Mouse (Mus musculus): ENCODE measurements around the gene Bmper.

The Bmper gene

GRCm38 (mm10) chr9:23236635-23237279, 13.9 kb downstream of the Bmper start:
- DNase-seq, result no peak

DNA sequence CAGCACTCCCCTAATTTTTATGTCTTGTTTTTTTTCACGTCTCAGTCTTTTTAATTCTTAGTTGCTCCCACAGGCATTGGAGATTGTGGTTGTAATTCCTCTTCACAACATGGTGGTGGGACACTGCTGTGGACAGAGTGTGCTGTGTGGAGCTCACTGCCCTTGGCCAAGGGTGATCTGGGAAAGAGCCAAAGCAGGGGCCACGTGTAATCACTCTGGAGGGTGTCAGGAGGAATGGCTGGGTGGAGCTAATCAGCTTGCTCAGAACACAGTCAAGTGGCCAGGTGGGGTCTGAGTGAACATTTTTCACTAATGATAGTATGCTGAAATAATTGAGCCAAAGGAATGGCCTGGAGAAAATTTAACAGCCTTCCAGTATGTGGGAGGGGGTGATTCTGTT, 16.1 kb downstream of the Bmper start:
- DNase-seq, result no peak

DNA sequence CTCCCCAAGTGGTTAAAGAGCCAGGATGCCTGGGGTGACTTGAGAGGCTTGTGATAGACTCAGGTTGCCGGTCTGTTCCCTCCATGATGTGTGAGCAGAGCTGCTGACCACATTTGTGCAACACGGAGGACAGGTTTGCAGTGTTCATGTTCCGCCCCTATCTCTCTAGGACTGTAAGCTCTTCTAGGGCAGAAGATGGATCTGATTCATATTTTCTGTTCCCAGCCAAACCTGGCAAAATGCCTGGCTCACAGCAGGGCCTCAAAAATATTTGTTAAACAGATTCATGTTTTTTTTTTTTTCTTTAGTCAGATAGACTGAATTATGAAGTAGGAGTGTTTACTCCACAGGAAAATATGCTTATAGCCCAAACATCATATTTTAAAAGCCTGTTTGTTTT, 20.0 kb downstream of the Bmper start:
- peak; percentile 51 for DNase-seq

DNA sequence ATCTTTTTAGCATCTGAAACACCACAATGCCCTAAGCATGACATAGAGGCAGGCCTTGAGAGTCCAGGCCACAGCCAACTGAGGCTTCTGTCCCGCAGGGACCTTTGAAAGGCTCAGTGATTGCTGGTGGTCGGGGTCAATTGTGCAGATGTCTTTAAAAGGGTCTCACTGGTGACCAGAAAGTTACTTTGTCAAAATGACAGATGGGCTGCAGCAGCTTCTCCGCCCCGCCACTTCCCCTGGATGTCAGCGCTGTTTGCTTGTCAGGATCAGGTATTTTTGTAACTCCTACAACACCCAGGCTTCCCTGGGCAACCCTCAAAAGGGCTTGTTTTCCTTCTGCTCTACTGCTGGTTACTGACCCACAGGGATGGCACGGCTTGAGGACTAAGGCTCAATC, 21.0 kb downstream of the Bmper start:
- DNase-seq, result no peak

DNA sequence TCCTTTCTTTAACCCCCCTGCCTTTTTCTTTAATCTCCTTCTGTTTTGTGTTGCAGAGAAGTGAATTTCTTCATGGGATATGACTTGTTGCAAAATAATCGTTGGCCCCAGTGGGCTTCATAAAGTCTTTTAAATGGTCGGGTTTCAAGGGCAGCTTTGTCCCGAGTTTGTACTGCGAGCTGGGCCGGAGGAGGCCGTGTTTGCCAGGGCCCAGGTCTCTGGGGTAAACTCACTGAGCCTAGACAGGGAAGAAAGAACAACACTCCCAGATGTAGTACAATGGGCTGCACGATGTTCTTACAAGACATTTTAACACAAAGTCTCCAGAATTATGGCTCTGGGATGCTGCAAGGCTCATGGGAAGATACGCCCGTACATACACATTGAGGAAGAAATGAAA, 23.5 kb downstream of the Bmper start:
- DNase-seq, result no peak

- DNase-seq, result peak; percentile 59
Observed at GRCm38 (mm10) chr9:23250026-23250425, 27.1 kb downstream of the Bmper start.

DNA sequence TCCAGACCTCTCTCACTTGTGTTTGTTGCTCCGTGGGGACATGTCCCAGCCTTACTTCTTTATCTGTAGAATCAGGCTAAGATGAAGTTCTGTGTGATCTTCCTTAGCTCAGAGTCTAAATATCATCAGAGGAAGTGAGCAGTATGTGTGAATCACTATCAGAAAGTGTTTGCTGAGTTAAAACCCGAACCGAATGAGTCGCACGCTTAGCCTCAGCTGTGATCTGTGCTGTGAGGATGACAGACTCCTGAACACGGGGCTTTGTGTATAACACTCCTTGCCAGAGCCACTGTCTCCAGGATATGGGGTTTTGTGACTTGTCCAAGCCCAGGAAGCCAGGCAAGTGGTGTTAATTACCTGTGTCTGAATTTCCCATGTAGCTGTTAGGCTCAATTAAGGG, 28.1 kb downstream of the Bmper start:
- no peak for DNase-seq

- DNase-seq, result no peak
Observed at GRCm38 (mm10) chr9:23253624-23254023, 30.7 kb downstream of the Bmper start.

DNA sequence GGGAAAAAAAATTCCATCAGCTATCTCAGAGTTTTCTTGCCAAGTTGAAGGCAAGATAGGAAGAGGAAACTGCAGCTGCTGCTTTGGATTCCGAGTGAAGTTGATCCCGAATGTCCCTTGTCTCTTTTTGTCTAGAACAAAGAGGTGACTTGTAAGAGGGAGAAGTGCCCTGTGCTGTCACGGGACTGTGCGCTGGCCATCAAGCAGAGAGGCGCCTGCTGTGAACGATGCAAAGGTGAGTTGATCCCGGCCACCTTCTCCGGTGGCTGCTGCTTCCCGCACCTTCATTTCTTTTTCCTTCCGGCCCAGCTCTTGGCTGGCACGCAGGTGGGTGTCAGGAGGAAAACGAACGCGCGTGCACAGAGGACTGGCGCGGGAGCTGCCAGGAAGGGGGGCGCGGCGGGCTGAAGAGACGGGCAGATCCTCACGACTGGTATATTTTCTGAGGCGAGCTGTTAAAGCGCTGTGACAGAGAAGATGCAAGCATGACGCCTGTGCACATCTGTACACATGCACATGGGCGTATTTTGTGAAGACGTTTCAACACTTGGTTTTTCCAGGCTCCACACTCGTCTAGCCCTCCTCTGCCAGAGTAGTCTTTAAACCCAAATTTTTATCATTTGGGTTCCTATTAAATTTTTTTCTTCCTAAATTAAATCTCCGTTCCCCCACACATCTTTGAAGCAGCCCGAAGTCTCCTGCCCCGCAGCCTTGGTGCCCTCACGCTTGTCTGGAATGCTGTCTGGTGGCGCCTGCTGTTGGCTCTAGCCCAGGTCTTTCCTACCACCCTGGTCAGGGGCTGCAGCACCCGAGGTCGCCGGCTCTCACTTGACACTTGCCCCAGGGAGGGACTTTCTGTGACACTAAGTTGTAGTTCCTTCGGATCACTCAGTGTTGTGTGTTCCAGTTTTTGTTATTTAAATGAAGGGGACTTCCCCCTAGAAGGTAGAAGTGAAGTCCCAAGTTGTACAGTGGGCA, 31.6 kb downstream of the Bmper start:
- no peak for DNase-seq

DNA sequence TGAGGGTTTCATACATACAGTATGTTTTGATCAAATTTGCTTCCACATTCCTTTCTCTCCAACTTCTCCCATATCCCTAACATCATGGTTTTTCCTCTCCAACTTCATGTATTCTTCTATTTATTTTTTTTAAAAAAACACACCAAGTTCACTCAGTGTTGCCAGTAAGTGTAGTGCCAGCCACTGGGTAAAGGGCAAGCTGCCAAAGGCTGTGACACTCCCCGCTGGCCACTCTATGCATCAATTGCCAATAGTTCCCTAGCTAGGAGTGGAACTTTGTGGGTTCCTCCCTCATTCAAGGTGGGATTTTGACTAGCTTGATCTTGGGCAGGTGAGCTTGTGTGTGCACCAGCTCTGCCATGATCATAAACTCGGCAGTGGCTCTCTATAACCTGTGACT, 33.0 kb downstream of the Bmper start:
- DNase-seq, result no peak

- DNase-seq, result no peak
Observed at GRCm38 (mm10) chr9:23256576-23256975, 33.7 kb downstream of the Bmper start.

DNA sequence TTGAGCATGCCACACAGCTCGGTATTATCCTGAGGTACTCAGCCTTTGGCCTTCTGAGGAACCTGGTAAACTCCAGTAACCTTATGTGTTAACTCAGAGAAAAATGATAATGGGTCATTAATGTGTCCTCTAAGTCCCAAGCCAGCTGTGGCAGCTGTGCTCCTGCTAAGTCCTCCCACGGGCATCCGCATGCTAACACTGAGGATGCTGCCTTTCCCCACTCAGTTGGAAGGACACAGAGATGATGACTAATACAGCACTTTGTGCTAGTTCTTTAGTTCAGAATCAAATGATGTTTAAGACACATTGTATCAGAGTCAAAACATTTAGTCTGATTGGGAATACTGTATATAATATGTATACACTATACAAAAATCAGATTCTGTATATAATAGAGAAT, 39.0 kb downstream of the Bmper start:
- no peak for DNase-seq

DNA sequence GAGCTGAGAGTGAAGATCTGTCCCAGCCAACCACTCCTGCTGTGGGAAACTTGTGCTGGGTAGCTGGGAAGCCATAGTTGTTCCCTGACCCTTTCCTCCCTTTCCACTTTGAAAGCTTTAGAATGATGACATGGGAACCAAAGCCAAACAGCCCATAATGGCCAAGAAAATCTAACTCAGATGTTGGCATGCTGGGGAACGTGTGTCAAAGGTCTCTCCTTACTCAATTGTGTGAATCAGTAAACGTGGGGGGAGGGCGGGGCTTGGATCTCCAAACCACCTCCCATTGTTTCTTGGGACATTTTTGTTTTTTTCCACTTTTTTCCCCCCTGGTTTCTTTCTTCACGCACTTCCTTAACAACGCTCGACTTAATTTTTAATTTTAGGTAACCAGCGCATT, 40.0 kb downstream of the Bmper start:
- DNase-seq, result no peak

GRCm38 (mm10) chr9:23264471-23264870, 41.6 kb downstream of the Bmper start:
- no peak for DNase-seq

DNA sequence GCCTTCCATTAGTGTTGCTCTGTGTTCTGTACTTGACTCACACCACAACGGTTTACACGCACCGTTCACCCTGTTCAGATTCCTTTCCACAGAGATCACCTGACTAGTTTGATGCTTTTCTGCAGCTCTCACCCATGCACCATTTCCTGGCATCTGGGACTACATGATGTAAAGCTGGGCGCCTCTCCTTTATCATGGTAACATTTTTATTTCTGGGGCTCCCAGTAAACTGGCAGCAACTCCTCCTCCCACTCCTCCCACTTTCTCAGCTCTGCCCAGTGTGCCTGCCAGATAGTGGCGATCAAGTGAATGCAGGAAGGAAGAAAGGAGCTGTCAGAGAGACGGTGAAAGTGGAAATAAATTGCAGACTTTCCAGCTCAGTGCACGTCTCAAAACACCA, 45.7 kb downstream of the Bmper start:
- DNase-seq, result no peak

DNA sequence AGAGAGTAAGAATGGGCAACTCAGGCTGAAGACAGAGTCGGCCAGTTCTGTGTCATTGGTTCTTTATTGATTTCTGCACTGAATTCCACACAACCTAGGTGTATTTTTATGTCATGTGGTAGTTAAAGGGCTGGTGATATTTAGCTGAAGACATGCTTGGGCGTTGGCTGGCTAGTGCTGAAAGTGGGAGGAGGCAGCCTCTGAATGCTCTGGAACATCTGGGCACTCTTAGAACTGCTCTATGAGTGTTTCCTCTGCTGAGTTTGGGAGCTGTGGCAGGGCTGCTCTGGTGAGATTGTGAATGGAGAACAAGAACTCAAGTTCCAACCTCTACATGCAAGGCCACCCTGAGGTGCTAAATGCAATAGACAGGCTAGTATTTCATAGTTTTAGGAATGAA, 46.2 kb downstream of the Bmper start:
- no peak for DNase-seq

DNA sequence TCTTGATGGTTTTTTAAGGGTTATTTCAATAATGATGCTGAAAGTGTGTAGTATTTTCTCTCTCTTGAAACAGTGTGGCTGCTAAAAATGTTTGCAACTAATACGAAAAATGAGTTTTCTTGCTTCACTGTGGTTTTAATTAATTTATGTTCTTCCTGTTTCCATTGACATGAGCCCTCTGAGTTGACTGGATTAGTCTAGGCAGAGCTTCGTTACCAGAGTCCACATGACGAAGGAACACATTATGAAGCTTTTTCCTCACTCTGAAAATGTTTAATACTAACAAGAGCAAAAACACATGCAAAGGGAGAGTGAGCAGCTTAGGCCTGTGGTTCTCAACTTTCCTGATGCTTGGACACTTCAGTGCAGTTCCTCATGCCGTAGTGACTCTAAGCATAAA, 53.4 kb downstream of the Bmper start:
- DNase-seq, result no peak

DNA sequence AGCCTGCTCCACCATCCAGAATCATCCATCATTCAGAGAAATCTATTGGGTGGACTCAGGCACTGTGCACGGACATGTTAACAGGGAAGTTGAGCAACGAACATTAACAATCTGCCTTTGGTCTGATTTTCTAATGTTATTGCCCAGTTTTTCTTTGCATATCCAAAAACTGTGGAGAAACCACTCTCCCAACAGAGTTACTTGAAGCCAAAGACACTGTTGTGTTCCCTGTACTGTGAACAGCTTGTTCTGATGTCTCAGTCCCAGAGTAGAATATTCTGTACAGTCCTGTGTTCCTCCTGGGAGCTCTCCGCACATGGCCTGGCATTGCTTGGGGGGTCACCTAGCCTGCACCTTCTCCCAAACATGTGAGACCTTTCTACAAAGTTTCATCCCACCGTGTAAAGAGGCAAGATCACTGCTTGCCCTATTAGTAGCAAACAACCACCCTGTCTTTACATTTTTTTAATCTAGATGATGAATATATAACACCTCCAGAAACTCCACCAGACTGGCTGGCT, 62.1 kb downstream of the Bmper start:
- no peak for DNase-seq

- DNase-seq, result no peak
Observed at GRCm38 (mm10) chr9:23293574-23293973, 70.7 kb downstream of the Bmper start.

DNA sequence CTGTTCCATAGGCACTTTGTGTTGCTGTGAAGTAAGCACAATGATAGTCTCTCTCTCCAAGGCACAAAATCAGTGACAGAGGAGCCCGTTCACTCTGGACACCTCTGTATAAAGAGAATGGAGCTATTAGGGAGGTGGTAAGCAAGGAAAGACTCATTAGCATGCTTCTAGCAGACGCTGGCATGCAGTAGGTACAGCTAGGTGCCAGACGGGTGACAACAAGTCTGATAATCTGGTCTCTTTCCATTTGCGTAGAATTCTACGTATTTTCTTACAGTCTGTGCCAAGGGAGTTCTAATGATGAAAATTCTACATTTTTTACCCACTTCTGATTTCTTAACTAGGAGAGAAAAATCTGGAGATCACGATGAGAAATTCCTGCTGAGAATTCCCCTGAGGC, 72.7 kb downstream of the Bmper start:
- DNase-seq, result no peak

GRCm38 (mm10) chr9:23297491-23298170, 74.8 kb downstream of the Bmper start:
- no peak for DNase-seq

DNA sequence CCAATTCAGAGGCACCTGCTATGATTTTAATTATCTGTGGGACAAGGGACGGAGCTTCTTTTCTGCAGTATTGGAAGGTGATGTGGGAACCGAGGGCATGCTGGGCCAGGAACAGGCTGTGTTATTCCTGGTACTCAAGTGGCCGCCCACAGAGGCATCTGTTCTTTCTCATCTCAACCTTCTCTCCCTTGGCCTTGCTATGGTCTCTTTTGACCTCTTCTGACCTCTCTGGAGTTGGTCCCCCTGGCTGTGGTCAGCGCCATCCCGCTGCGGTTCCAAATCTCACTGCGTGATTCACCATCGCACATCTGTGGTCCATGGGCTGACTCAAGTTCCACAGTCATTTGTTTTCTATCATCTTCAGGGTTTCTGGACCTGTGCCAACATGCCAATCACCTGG, 77.5 kb downstream of the Bmper start:
- DNase-seq, result no peak

GRCm38 (mm10) chr9:23305681-23306080, 82.8 kb downstream of the Bmper start:
- DNase-seq, result no peak

GRCm38 (mm10) chr9:23306226-23306625, 83.3 kb downstream of the Bmper start:
- no peak for DNase-seq

All from layer of hippocampus, adult 9-11 months (tissue).